Mouse (Mus musculus) E14TG2a.4 (cell line): ENCODE results near the gene Sympk.

Experiments
- CTCF ChIP-seq: conservative IDR thresholded peaks from 2 replicates; pipeline ENCODE4 v1.5.1; 2014; ENCODE audit warnings: low read length
- NANOG ChIP-seq: IDR thresholded peaks from 2 replicates; pipeline ENCODE4 v1.6.1; 2014; ENCODE audit warnings: borderline replicate concordance, low read length, mixed read lengths
- POU5F1 ChIP-seq: IDR thresholded peaks from 2 replicates; pipeline ENCODE4 v1.6.1; 2014; ENCODE audit warnings: low read length, borderline replicate concordance

DNA sequence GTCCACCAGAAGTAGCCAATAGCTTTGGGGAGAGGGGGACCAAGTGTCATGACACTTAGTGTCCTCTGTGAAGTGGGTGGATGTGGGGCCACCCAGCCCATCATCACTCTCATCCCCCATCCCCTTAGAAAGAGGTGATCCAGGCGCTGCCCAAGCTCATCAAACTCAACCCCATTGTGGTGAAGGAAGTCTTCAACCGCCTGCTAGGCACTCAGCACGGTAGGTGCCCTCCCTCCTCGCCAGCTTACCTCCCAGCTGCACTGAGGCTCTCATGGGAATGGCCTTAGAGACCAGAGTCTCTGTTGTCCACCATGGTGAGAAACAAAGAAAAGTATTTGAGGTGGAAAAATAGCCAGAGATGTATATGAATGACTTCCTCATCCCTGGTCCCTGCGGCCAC, 25.1 kb downstream of the Sympk start:
- TF ChIP-seq CTCF (no peak), POU5F1 (no peak), NANOG (no peak)
